Mouse (Mus musculus): ENCODE data around the gene Cadps. TPM values are rescaled to one million over a fixed set of nuclear protein-coding genes. Genes with fewer than 3 reads are reported as not detected.

Gene Cadps
- polyA plus RNA-seq (2012; rRNA removed; ENCODE audit: low replicate concordance), result 0.02 and 0.11 TPM in 2 replicates

GRCm38 (mm10) chr14:12822491-12823219 lies at the start of gene Cadps:
Gene Cadps, minus strand, starts transcription at chr14:12823079.

GRCm38 (mm10) chr14:12348089-12348488 lies 474.8 kb downstream of the Cadps start, which contains the start of gene Fezf2:
Gene Fezf2, minus strand, starts transcription at chr14:12348189.

Data from mammary gland, adult 2 months (tissue).